Mouse (Mus musculus): ENCODE data around the gene Tmem170b.

The Tmem170b gene

GRCm38 (mm10) chr13:41614982-41615381, 9.3 kb downstream of the Tmem170b start:
- no peak for DNase-seq

GRCm38 (mm10) chr13:41619470-41619869, 13.8 kb downstream of the Tmem170b start:
- DNase-seq, result no peak

DNA sequence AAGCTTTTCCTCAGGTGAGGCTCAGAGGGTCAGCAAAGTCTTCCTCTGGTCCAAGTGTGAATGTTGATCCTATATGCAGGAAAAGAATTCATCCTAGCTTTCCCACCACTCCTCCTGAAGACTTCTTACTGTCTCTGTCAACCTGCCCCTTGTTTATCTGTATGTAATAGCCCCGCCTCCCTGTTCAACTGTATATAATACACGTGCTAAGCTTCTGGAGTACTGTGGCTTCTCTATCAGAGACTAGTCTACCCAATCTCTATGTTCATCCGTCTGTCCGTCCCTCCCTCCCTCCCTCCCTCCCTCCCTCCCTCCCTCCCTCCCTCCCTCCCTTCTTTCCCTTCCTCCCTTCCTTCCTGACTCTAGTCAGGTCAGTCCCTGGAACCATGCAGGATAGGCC, 14.4 kb downstream of the Tmem170b start:
- DNase-seq, result no peak

- no peak for DNase-seq
Observed at GRCm38 (mm10) chr13:41624123-41624522, 18.4 kb downstream of the Tmem170b start.

- no peak for DNase-seq
Observed at GRCm38 (mm10) chr13:41625248-41625647, 19.5 kb downstream of the Tmem170b start.

DNA sequence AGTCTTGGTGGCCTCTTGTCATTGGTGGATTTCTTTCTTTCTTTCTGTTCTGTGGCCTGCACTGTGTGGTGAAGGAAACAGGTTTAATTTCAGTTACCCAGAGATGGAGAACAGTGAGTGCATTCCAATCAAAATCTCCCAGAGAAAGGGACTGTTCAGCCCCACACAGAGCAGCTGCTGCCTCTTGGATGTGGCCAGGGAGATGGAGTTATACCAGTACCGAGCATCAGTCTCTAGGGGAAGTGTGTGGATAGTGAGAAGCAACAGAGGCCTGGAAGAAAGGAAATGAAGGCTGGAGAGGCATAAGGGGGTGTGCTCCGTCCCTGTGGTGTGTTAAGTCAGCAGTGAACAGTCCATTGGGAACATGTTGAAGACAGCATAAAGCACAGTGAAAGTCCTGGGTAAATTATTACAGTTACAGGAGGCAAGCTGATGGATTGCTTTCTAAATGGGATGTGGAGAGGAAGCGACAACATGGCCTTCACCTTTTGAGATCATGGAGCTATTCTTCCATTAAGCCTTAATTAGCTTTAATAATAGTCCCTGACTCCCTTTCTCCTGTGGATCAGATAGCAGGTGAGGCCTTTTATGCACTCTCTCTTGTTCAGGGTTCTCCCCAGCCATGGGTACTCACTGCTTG, 21.7 kb downstream of the Tmem170b start:
- no peak for DNase-seq

GRCm38 (mm10) chr13:41634401-41634818, 28.7 kb downstream of the Tmem170b start:
- DNase-seq, result peak; percentile 76

DNA sequence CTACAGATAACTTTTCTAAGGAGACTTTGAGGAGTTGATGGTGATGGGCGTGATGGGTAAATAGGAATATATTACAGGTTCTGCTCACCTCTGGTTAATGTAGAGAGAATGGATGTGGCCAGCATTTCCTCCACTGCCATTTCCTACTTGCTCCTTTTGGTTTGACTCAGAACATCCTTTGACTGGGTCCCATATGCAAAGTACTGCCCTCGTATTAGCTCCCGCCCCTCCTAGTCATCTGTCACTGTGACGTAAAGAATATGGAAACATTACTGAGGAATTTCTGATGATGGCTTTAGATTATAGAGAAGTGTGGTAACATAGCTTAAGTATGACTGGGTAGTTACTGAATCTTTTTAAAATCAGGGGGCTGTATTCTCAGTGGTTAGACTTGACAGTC, 32.4 kb downstream of the Tmem170b start:
- no peak for DNase-seq

GRCm38 (mm10) chr13:41642851-41643250, 37.1 kb downstream of the Tmem170b start:
- DNase-seq, result peak; percentile 63

DNA sequence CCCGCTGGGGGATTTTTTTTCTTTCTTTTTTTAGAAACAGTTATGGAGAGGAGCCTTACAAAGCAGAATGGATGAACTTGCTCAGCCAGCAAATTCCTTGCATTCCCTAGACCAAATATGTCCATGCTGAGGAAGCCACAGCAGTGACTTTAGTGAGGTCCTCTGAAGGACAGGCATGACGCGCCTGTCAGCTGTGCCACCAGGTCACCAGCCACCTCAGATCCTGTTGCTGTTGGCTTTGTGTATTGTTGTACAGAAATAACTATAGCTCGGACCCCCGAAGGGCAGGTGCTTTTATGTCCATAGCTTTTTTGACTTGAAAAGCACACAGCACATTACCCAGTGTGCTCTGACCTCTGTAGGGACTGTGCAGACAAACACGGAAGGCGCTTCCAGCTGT, 38.1 kb downstream of the Tmem170b start:
- no peak for DNase-seq

DNA sequence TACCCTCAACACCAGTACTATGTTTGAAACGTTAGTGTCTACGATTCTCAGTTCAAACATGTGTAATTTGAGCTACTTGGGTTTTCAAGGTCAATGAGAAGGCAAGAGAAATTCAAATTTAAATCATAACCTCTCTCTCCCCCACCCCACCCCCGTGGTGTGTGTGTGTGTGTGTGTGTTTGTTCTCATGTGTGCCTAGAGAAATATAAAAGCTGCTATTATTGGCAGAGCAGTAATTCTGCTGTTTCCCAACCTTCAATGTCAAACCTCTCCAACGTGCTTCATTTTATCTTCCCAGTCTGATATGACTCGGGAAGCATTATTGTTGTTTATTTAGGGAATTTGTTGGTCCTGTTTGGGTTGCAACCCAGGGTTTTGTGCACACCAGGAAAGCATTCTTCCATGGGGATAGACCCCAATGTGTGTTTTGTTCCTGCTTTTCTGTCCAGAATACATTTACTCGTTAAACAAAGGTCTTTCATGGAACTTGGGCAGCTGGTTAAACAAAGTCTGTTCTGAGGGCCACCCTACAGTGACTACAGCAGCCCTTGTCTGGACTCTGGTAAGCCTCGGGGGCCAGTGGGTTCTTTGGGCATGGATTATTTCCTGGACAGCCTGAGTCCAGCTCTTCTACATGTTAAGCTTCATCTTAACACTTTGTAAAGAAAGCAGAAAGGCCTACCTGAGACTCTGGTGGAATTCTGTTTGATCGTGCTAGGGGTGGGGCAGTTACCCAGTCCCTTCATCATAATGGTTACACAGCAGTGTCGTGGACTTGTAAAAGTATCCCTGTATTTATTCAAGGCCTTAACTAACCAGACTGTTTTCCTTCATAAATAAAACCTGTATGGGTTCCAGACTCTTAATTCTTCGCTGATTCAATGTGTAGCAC, 39.1 kb downstream of the Tmem170b start:
- DNase-seq, result no peak

- DNase-seq, result no peak
Observed at GRCm38 (mm10) chr13:41645483-41645859, 39.8 kb downstream of the Tmem170b start.

GRCm38 (mm10) chr13:41647976-41648375, 42.3 kb downstream of the Tmem170b start:
- DNase-seq, result no peak

DNA sequence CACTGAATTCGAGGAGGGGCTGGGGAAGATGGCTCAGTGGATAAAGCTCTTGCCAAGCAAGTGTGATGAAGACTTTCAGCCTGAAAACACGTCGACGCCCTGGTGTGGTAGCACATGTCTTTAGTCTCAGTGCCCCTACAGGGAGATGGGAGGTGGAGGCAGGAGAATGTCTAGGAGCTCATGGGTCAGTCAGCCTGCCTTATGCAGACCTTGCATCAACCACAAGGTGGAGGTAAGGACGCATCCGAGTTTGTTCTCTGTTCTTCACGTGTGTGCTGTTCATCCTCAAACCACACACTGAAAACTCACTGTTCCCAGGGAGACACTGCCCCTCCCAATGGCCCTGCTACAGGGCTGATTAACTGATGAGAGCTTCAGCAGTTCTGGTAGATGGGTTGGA, 45.0 kb downstream of the Tmem170b start:
- DNase-seq, result no peak

DNA sequence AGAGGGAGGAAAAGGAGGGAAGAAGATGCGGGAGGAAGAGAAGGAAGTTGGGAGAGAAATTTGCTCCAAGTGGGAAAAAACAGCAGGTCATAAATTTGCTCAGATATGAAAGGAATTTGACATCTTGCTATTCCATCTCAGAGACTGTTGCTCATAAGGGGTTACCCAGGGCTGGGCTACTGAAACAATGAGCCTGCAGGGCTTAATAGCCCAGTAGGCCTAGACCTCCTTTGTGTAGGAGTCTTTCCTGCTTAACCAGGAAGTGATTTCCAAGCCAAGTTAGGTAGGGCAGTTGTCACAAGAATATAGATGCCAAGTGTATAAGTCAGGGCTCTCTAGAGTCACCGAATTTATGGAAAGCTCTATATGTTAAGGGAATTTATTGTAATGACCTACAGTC, 48.1 kb downstream of the Tmem170b start:
- no peak for DNase-seq

GRCm38 (mm10) chr13:41655576-41656090, 49.9 kb downstream of the Tmem170b start:
- DNase-seq, result no peak

DNA sequence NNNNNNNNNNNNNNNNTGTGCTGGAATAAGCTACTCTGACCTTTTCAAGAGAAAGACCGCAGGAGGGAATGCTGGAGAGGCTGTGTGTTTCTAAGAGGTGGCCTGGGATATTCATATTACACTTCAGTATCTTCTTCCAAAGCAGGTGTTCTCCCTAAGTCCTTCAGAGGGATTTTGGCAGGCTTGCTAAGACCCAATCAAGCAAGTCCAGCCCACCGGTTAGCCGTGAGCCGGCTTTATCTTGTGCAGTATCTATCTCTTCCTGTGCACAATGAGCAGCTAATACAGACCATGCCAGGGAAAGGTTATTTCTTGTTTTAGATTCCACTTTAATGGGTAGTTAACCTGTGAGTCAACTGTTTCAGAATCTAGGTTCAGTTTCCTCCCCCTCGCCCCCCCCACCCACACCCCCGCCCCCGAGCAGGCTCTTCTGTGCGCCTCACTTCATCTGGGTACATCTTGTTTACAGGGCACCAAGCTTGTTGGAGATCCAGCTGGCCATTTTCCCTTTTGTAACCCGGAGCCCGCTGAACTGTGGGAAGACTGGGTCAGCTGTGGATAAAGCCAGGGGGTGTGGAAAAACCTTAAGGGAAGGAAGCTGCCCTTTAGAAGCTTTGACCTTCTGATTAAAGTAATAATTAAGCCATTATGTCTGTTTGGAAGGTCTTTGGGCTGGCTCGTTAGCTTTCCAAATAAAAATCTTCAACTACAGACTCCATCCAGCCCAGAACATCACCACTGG, 54.5 kb downstream of the Tmem170b start:
- peak; percentile 35 for DNase-seq

- DNase-seq, result no peak
Observed at GRCm38 (mm10) chr13:41661116-41661515, 55.4 kb downstream of the Tmem170b start.

- peak; percentile 13 for DNase-seq
Observed at GRCm38 (mm10) chr13:41662401-41663070, 56.8 kb downstream of the Tmem170b start.

DNA sequence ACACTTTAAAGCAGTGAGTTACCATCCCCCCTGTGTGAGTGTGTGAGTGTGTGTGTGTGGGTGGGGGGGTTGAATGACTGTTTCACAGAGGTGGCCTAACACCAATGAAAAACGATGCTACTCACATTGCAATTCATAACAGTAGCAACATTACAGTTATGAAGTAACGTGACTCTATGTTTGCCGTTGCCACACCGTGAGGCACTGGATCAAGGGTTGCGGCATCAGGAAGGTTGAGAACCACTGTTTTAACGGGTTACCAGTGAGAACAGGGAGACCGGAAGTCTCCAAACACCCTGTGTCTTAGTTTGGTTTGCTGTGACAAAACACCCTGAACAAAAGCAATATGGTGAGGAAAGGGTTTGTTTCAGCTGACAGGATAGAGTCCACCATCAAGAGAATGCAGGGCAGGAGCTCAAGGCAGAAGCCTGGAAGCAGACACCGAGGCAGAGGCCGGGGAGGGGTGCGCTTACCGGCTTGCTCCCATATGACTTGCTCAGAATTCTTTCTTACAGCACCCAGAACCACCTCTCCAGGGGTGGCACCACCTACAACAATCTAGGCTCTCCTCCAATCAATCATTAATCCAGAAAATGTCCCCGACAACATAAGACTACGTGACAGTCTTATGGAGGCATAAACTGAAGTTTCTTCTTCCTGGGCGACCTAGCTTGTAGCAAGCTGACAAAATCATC, 57.9 kb downstream of the Tmem170b start:
- DNase-seq, result no peak

DNA sequence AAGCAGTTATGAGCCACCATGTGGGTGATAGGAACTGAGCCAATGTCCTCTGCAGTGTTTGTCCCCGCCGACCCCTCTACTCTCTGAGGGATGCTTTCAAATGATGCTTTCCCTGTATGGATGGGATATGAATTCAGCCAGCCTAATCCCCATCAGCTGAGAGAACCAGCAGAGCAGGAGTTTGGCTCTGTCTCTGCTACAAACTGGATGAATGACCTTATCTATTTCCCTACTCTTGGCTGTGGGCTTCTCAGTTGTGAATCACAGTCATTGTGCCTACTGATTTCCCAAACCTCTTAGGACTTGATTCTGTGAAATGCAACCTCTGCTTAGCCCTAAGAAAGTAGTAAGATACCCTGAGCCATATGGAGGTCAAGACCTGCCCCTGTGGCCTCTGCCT, 64.2 kb downstream of the Tmem170b start:
- no peak for DNase-seq

All from right cerebral cortex, adult 18-20 months (tissue).